Mouse (Mus musculus): Measurements from ENCODE around the gene Pcsk5. TPM values are rescaled to one million over a fixed set of nuclear protein-coding genes. Genes with fewer than 3 reads are reported as not detected.

The Pcsk5 gene
- polyA plus RNA-seq, 1 experiment from 2014 or later: 21.1 TPM

DNA sequence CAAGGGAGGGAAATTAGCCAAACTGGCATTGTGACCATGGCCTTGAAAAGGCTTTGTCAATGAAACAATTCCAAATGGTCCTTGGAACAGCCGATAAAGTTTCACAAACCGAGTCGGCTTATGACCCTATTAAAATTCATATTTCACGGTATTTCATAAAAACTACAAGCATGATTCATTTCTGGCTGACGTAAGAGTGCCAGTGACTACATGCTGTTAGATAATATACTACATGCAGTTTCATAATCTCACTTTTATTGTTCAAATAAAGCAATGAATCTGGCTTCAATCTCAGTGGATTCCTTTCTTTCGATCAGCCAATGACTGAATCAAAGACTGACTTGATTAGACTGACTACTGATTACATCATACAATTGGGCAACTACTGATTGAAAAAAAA lies 145.8 kb downstream of the Pcsk5 start:
- no peak for TF ChIP-seq CTCF (IDR thresholded peaks at IDR 0.05; ENCODE audit: low read depth)
- Histone ChIP-seq H3K4me2 (replicated peaks; ENCODE audit: low read depth) (no peak overlapping the region), H3K27me3 (replicated peaks; ENCODE audit: control insufficient read depth, insufficient read depth, low read length) (no peaks in the 10 kb centered on the region), H3K9me3 (ENCODE audit: control insufficient read depth) (no peaks in the 10 kb centered on the region), H3K27ac (ENCODE audit: low read depth, low read length) (no peak overlapping the region), H3K4me1 (replicated peaks; ENCODE audit: control insufficient read depth, insufficient read depth, low read length) (no peaks in the 10 kb centered on the region), H3K4me3 (ENCODE audit: low read depth, low read length) (no peak overlapping the region), H3K36me3 (ENCODE audit: control insufficient read depth, insufficient read depth) (peaks cover 11% of the 10 kb centered on the region; the same call in 1 of the 2 replicates), H3K9ac (ENCODE audit: low read depth, low read length) (no peak overlapping the region)
- WGBS: 80% methylated on average over 6 of the region's 6 CpGs
- no peak for ATAC-seq

GRCm38 (mm10) chr19:17678371-17678770 lies 159.1 kb downstream of the Pcsk5 start:
- TF ChIP-seq CTCF (IDR thresholded peaks at IDR 0.05; ENCODE audit: low read depth): no peak
- H3K9ac ChIP-seq (ENCODE audit: low read depth, low read length): no peak overlapping the region
- H3K4me2 ChIP-seq (replicated peaks; ENCODE audit: low read depth): no peak overlapping the region
- H3K4me1 ChIP-seq (replicated peaks; ENCODE audit: control insufficient read depth, insufficient read depth, low read length): no peaks in the 10 kb centered on the region
- H3K9me3 ChIP-seq (ENCODE audit: control insufficient read depth): no peaks in the 10 kb centered on the region
- H3K36me3 ChIP-seq (ENCODE audit: control insufficient read depth, insufficient read depth): peaks cover 25% of the 10 kb centered on the region
- no peak overlapping the region for H3K27ac ChIP-seq (ENCODE audit: low read depth, low read length)
- H3K27me3 ChIP-seq (replicated peaks; ENCODE audit: control insufficient read depth, insufficient read depth, low read length): no peaks in the 10 kb centered on the region
- no peak for ATAC-seq
- WGBS: 79% methylated on average over 7 of the region's 7 CpGs
- H3K4me3 ChIP-seq (ENCODE audit: low read depth, low read length): no peak overlapping the region

GRCm38 (mm10) chr19:17662676-17663075 lies 174.8 kb downstream of the Pcsk5 start:
- Histone ChIP-seq H3K9ac (ENCODE audit: low read depth, low read length) (no peak overlapping the region), H3K4me1 (replicated peaks; ENCODE audit: control insufficient read depth, insufficient read depth, low read length) (no peaks in the 10 kb centered on the region), H3K36me3 (ENCODE audit: control insufficient read depth, insufficient read depth) (peaks cover 13% of the 10 kb centered on the region; the same call in 1 of the 2 replicates), H3K9me3 (ENCODE audit: control insufficient read depth) (no peaks in the 10 kb centered on the region), H3K4me3 (ENCODE audit: low read depth, low read length) (no peak overlapping the region), H3K4me2 (replicated peaks; ENCODE audit: low read depth) (no peak overlapping the region), H3K27ac (ENCODE audit: low read depth, low read length) (no peak overlapping the region), H3K27me3 (replicated peaks; ENCODE audit: control insufficient read depth, insufficient read depth, low read length) (no peaks in the 10 kb centered on the region)
- TF ChIP-seq CTCF (IDR thresholded peaks at IDR 0.05; ENCODE audit: low read depth): no peak
- WGBS: 93% methylated on average over 3 of the region's 3 CpGs
- no peak for ATAC-seq

- Histone ChIP-seq H3K4me1 (replicated peaks; ENCODE audit: control insufficient read depth, insufficient read depth, low read length) (no peaks in the 10 kb centered on the region), H3K36me3 (ENCODE audit: control insufficient read depth, insufficient read depth) (peaks cover 9% of the 10 kb centered on the region; the same call in 1 of the 2 replicates), H3K4me3 (ENCODE audit: low read depth, low read length) (no peak overlapping the region), H3K4me2 (replicated peaks; ENCODE audit: low read depth) (no peak overlapping the region), H3K27ac (ENCODE audit: low read depth, low read length) (no peak overlapping the region), H3K9me3 (ENCODE audit: control insufficient read depth) (no peaks in the 10 kb centered on the region), H3K27me3 (replicated peaks; ENCODE audit: control insufficient read depth, insufficient read depth, low read length) (no peaks in the 10 kb centered on the region), H3K9ac (ENCODE audit: low read depth, low read length) (no peak overlapping the region)
- 91% methylated on average over 6 of the region's 6 CpGs for WGBS
- TF ChIP-seq CTCF (IDR thresholded peaks at IDR 0.05; ENCODE audit: low read depth): no peak
- ATAC-seq: no peak
Observed at GRCm38 (mm10) chr19:17662271-17662670, 175.2 kb downstream of the Pcsk5 start.

GRCm38 (mm10) chr19:17659321-17659720 lies 178.1 kb downstream of the Pcsk5 start:
- no peaks in the 10 kb centered on the region for H3K27me3 ChIP-seq (replicated peaks; ENCODE audit: control insufficient read depth, insufficient read depth, low read length)
- no peak overlapping the region for H3K9ac ChIP-seq (ENCODE audit: low read depth, low read length)
- no peak overlapping the region for H3K27ac ChIP-seq (ENCODE audit: low read depth, low read length)
- no peak for TF ChIP-seq CTCF (IDR thresholded peaks at IDR 0.05; ENCODE audit: low read depth)
- WGBS: 71% methylated on average over 3 of the region's 3 CpGs
- no peak for ATAC-seq
- no peak overlapping the region for H3K4me2 ChIP-seq (replicated peaks; ENCODE audit: low read depth)
- no peaks in the 10 kb centered on the region for H3K9me3 ChIP-seq (ENCODE audit: control insufficient read depth)
- peaks cover 6% of the 10 kb centered on the region; the same call in 1 of the 2 replicates for H3K36me3 ChIP-seq (ENCODE audit: control insufficient read depth, insufficient read depth)
- no peaks in the 10 kb centered on the region for H3K4me1 ChIP-seq (replicated peaks; ENCODE audit: control insufficient read depth, insufficient read depth, low read length)
- H3K4me3 ChIP-seq (ENCODE audit: low read depth, low read length): no peak overlapping the region

- no peaks in the 10 kb centered on the region for H3K27me3 ChIP-seq (replicated peaks; ENCODE audit: control insufficient read depth, insufficient read depth, low read length)
- H3K9me3 ChIP-seq (ENCODE audit: control insufficient read depth): no peaks in the 10 kb centered on the region
- no peak for TF ChIP-seq CTCF (IDR thresholded peaks at IDR 0.05; ENCODE audit: low read depth)
- no peak overlapping the region for H3K9ac ChIP-seq (ENCODE audit: low read depth, low read length)
- no peak for ATAC-seq
- H3K27ac ChIP-seq (ENCODE audit: low read depth, low read length): no peak overlapping the region
- no peak overlapping the region for H3K4me3 ChIP-seq (ENCODE audit: low read depth, low read length)
- H3K36me3 ChIP-seq (ENCODE audit: control insufficient read depth, insufficient read depth): peaks cover 30% of the 10 kb centered on the region; the same call in 1 of the 2 replicates
- H3K4me2 ChIP-seq (replicated peaks; ENCODE audit: low read depth): no peak overlapping the region
- whole genome bisulfite sequencing: 56% methylated on average over 5 of the region's 5 CpGs
- H3K4me1 ChIP-seq (replicated peaks; ENCODE audit: control insufficient read depth, insufficient read depth, low read length): no peaks in the 10 kb centered on the region
Observed at GRCm38 (mm10) chr19:17650831-17651502, 186.5 kb downstream of the Pcsk5 start.

Data from intestine, postnatal 0 days (tissue).